Mouse (Mus musculus) myocyte (in vitro differentiated cells): ENCODE results near the gene Cflar. TPM values are rescaled to one million over a fixed set of nuclear protein-coding genes. Genes with fewer than 3 reads are reported as not detected.

Experiments
- H3K27me3 ChIP-seq: one replicate; pipeline ENCODE4 v1.6.1; 2011; ENCODE audit not compliant: control insufficient read depth, insufficient read depth, insufficient read length
- H3K36me3 ChIP-seq: one replicate; pipeline ENCODE4 v1.6.1; 2011; ENCODE audit not compliant: control insufficient read depth, insufficient read depth
- H3K4me2 ChIP-seq: one replicate; pipeline ENCODE4 v1.6.1; 2011; ENCODE audit warnings: low read depth, control low read depth
- H3K4me3 ChIP-seq: one replicate; pipeline ENCODE4 v1.5.1; 2011; ENCODE audit warnings: mild to moderate bottlenecking, control low read depth, moderate library complexity
- H3K79me2 ChIP-seq: one replicate; pipeline ENCODE4 v1.6.1; 2011; ENCODE audit not compliant: control insufficient read depth, insufficient read depth
- H3ac ChIP-seq: one replicate; pipeline ENCODE4 v1.6.1; 2011; ENCODE audit not compliant: control insufficient read depth, insufficient read length
- CEBPB ChIP-seq: IDR thresholded peaks from 2 replicates; pipeline ENCODE4 v1.6.1; 2011; ENCODE audit warnings: mild to moderate bottlenecking, moderate library complexity; ENCODE audit not compliant: poor library complexity, insufficient read depth, severe bottlenecking
- E2F4 ChIP-seq: IDR thresholded peaks from one replicate; pipeline ENCODE4 v1.6.1; 2011; ENCODE audit warnings: mild to moderate bottlenecking, control low read depth, moderate library complexity; ENCODE audit not compliant: insufficient read depth
- MAX ChIP-seq: IDR thresholded peaks from one replicate; pipeline ENCODE4 v1.6.1; 2011; ENCODE audit warnings: low read depth, mild to moderate bottlenecking, control low read depth
- MYOD1 ChIP-seq, 3 experiments: IDR thresholded peaks; one replicate each; pipeline ENCODE4 v1.6.1; 2011; ENCODE audit warnings: control low read depth in 2 of 3, low read depth in 2 of 3, mild to moderate bottlenecking in 2 of 3, moderate library complexity in 1 of 3; ENCODE audit not compliant: insufficient read length in 2 of 3, control insufficient read depth in 1 of 3
- MYOG ChIP-seq, 3 experiments: IDR thresholded peaks; one replicate each; pipeline ENCODE4 v1.6.1; 2011; ENCODE audit warnings: control low read depth in 2 of 3, low read depth in 2 of 3, mild to moderate bottlenecking in 2 of 3; ENCODE audit not compliant: insufficient read length in 2 of 3, control insufficient read depth in 1 of 3, insufficient read depth in 1 of 3
- POLR2A ChIP-seq: IDR thresholded peaks from one replicate; pipeline ENCODE4 v1.6.1; 2011; ENCODE audit warnings: low read depth, mild to moderate bottlenecking, control low read depth, moderate library complexity; ENCODE audit not compliant: insufficient read length
- POLR2AphosphoS2 ChIP-seq: IDR thresholded peaks from one replicate; pipeline ENCODE4 v1.6.1; 2011; ENCODE audit warnings: low read depth, control low read depth; ENCODE audit not compliant: insufficient read length
- REST ChIP-seq: IDR thresholded peaks from one replicate; pipeline ENCODE4 v1.6.1; 2011; ENCODE audit warnings: mild to moderate bottlenecking, control low read depth, moderate library complexity; ENCODE audit not compliant: insufficient read depth, insufficient read length
- SRF ChIP-seq: IDR thresholded peaks from one replicate; pipeline ENCODE4 v1.6.1; 2011; ENCODE audit warnings: low read depth; ENCODE audit not compliant: control insufficient read depth, insufficient read length
- TCF12 ChIP-seq: IDR thresholded peaks from one replicate; pipeline ENCODE4 v1.6.1; 2011; ENCODE audit warnings: mild to moderate bottlenecking, control low read depth; ENCODE audit not compliant: poor library complexity, insufficient read depth, severe bottlenecking
- TCF3 ChIP-seq: IDR thresholded peaks from one replicate; pipeline ENCODE4 v1.6.1; 2011; ENCODE audit warnings: low read depth, control low read depth; ENCODE audit not compliant: insufficient read length
- USF1 ChIP-seq: IDR thresholded peaks from one replicate; pipeline ENCODE4 v1.6.1; 2011; ENCODE audit warnings: low read depth, mild to moderate bottlenecking, control low read depth, moderate library complexity
- polyA plus RNA-seq: library from polyadenylated mRNA; unstranded; fragments of >200 nt; fragmentation: generic; extraction: Trizol; gene quantifications from one replicate; pipeline ENCODE4 v1.2.1, GENCODE M21; 2012; ENCODE audit warnings: missing spikeins

Cflar gene
- polyA plus RNA-seq, 1 experiment = 19.7 TPM

DNA sequence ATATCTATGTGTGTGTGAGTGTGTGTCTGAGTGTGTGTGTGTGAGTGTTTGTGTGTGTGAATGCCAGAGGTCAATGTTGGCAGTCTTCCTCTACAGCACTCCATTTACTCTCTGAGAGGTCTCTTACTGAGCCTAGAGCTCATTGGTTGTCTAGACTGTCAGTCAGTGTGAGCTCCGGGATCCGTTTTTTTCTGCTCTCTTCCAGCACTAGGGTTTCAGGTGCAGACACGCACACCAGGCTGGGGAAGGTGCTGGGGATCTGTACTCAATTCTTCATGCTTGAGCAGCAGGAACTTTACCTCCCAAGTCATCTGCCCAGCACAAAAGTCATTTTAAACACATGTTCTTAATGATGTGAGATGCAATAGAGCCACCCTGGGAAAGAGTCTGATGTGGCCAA, 60.8 kb downstream of the Cflar start:
- H3K4me2 ChIP-seq = no peak overlapping the region
- H3K4me3 ChIP-seq = no peak overlapping the region
- no peaks in the 10 kb centered on the region for H3K79me2 ChIP-seq
- H3K27me3 ChIP-seq = no peaks in the 10 kb centered on the region
- no peak overlapping the region for H3ac ChIP-seq
- TF ChIP-seq POLR2A (no peak), REST (no peak), MYOD1 (IDR thresholded peaks at IDR 0.05; ENCODE audit: control insufficient read depth in 1 of 3, insufficient read length in 2 of 3, low read depth in 2 of 3) (no peak), E2F4 (no peak), CEBPB (no peak), TCF12 (no peak), MYOG (IDR thresholded peaks at IDR 0.05; ENCODE audit: control insufficient read depth in 1 of 3, insufficient read depth in 1 of 3, insufficient read length in 2 of 3, low read depth in 2 of 3) (no peak), POLR2AphosphoS2 (no peak), TCF3 (no peak), SRF (no peak), MAX (no peak), USF1 (no peak)
- no peaks in the 10 kb centered on the region for H3K36me3 ChIP-seq

DNA sequence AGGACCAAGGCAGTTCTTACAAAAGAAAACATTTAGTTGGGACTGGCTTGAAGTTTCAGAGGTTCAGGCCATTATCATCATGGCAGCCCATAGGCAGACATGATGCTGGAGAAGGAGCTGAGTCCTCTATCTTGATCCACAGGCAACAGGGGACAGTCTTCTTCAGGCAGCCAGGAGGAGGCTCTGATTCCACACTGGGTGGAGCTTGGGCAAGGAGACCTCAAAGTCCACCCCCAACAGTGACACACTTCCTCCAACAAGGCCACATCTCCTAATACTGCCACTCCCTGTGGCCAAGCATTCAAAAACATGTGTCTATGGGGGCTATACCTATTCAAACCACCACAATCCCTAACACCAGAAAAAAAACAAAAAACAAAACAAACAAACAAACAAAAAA, 62.0 kb downstream of the Cflar start:
- no peaks in the 10 kb centered on the region for H3K36me3 ChIP-seq
- H3K27me3 ChIP-seq = no peaks in the 10 kb centered on the region
- H3K79me2 ChIP-seq = no peaks in the 10 kb centered on the region
- H3K4me2 ChIP-seq = no peak overlapping the region
- TF ChIP-seq USF1 (no peak), CEBPB (no peak), MYOG (IDR thresholded peaks at IDR 0.05; ENCODE audit: control insufficient read depth in 1 of 3, insufficient read depth in 1 of 3, insufficient read length in 2 of 3, low read depth in 2 of 3) (no peak), TCF12 (no peak), E2F4 (no peak), MYOD1 (IDR thresholded peaks at IDR 0.05; ENCODE audit: control insufficient read depth in 1 of 3, insufficient read length in 2 of 3, low read depth in 2 of 3) (no peak), TCF3 (no peak), SRF (no peak), REST (no peak)
- H3ac ChIP-seq = no peak overlapping the region
- no peak overlapping the region for H3K4me3 ChIP-seq

DNA sequence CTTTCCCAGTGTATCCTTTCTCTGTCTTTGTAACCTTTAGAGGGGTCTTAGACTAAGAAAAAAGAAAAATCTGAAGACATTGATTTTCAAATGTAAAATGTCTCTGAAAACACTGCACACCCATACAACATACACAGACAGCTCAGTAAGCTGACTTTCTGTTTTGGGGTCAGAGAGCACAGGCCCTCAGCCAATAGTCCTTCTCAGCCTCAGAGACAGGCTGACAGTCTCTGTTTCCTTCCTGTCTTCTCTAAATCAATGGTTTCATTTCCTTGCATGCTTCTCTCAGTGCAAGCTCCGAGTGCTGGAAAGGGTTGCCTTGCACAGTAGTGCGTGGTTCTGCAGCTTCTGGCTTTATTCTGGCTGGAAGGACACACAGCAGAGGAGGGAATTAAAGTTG, 62.6 kb downstream of the Cflar start:
- H3K36me3 ChIP-seq = no peaks in the 10 kb centered on the region
- no peak overlapping the region for H3K4me2 ChIP-seq
- no peak overlapping the region for H3ac ChIP-seq
- TF ChIP-seq TCF3 = no peak
- TF ChIP-seq SRF = no peak
- TF ChIP-seq E2F4 = no peak
- no peak for TF ChIP-seq MYOG (IDR thresholded peaks at IDR 0.05; ENCODE audit: control insufficient read depth in 1 of 3, insufficient read depth in 1 of 3, insufficient read length in 2 of 3, low read depth in 2 of 3)
- no peak for TF ChIP-seq MAX
- no peak for TF ChIP-seq POLR2AphosphoS2
- no peak for TF ChIP-seq TCF12
- no peak for TF ChIP-seq REST
- TF ChIP-seq USF1 = no peak
- no peak for TF ChIP-seq CEBPB
- no peak for TF ChIP-seq MYOD1 (IDR thresholded peaks at IDR 0.05; ENCODE audit: control insufficient read depth in 1 of 3, insufficient read length in 2 of 3, low read depth in 2 of 3)
- TF ChIP-seq POLR2A = no peak
- no peaks in the 10 kb centered on the region for H3K79me2 ChIP-seq
- no peaks in the 10 kb centered on the region for H3K27me3 ChIP-seq
- no peak overlapping the region for H3K4me3 ChIP-seq

DNA sequence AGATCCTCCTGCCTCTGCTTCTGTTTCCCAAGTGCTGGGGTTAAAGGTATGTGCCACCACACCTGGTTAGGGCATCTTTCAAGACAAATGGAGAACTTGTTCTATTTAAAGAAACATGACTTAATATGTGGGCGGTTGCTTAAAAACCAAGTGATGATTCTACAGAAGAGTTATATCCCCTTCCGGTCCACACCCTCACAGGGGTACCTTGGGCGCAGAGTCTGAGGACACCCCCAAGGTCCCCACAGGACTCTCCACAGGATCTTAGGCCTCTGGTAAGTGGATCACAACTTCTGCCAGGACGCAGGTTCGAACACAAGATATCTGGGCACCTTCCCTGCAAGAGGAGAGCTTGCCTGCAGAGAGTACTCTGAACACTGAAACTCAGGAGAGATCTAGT, 64.1 kb downstream of the Cflar start:
- no peak for TF ChIP-seq E2F4
- TF ChIP-seq MAX = no peak
- no peak for TF ChIP-seq SRF
- TF ChIP-seq POLR2AphosphoS2 = no peak
- no peak for TF ChIP-seq TCF3
- no peak for TF ChIP-seq USF1
- no peak for TF ChIP-seq MYOD1 (IDR thresholded peaks at IDR 0.05; ENCODE audit: control insufficient read depth in 1 of 3, insufficient read length in 2 of 3, low read depth in 2 of 3)
- no peak for TF ChIP-seq MYOG (IDR thresholded peaks at IDR 0.05; ENCODE audit: control insufficient read depth in 1 of 3, insufficient read depth in 1 of 3, insufficient read length in 2 of 3, low read depth in 2 of 3)
- TF ChIP-seq REST = no peak
- TF ChIP-seq POLR2A = no peak
- no peak for TF ChIP-seq TCF12
- TF ChIP-seq CEBPB = no peak
- H3K27me3 ChIP-seq = no peaks in the 10 kb centered on the region

DNA sequence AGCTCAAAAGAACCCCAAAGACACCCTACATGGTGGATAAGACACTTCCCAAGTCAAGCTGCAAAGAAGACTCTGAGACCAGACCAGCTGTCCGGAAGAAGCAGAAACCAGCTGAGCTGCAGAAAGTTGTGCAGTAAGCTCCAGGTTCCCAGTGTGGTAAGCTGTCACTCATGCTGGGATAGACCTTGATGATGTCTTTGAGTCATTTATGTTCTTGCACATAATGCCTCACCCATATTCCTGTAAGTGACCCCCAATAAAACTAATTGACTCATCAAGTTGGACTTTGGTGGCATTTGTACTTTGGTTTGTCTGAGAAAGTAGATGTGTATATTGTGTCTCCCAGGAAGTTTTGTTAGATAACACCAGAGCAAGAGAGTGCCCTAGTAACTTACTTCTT, 66.3 kb downstream of the Cflar start:
- Histone ChIP-seq H3K79me2 (no peaks in the 10 kb centered on the region), H3ac (no peak overlapping the region), H3K36me3 (no peaks in the 10 kb centered on the region), H3K4me3 (no peak overlapping the region), H3K4me2 (no peak overlapping the region), H3K27me3 (no peaks in the 10 kb centered on the region)
- TF ChIP-seq POLR2AphosphoS2 (no peak), MYOD1 (IDR thresholded peaks at IDR 0.05; ENCODE audit: control insufficient read depth in 1 of 3, insufficient read length in 2 of 3, low read depth in 2 of 3) (no peak), TCF12 (no peak), SRF (no peak), MYOG (IDR thresholded peaks at IDR 0.05; ENCODE audit: control insufficient read depth in 1 of 3, insufficient read depth in 1 of 3, insufficient read length in 2 of 3, low read depth in 2 of 3) (no peak), MAX (no peak)

More for the DNA sequence above, 64.1 kb downstream of the Cflar start:
- no peak overlapping the region for H3K4me2 ChIP-seq
- H3ac ChIP-seq = no peak overlapping the region
- H3K36me3 ChIP-seq = no peaks in the 10 kb centered on the region
- no peaks in the 10 kb centered on the region for H3K79me2 ChIP-seq
- no peak overlapping the region for H3K4me3 ChIP-seq
